Mouse (Mus musculus): ENCODE measurements around the gene Ltb4r1.

Ltb4r1 gene

GRCm38 (mm10) chr14:55787731-55788130, 22.0 kb downstream of the Ltb4r1 start:
- DNase-seq: no peak

GRCm38 (mm10) chr14:55788256-55789050, 22.7 kb downstream of the Ltb4r1 start, which contains the start of gene Ripk3:
Gene Ripk3, minus strand, starts transcription at chr14:55788865.
- DNase-seq: no peak

GRCm38 (mm10) chr14:55793461-55793860, 27.7 kb downstream of the Ltb4r1 start:
- no peak for DNase-seq

- DNase-seq: no peak
Observed at GRCm38 (mm10) chr14:55793946-55794345, 28.2 kb downstream of the Ltb4r1 start.

- no peak for DNase-seq
Observed at GRCm38 (mm10) chr14:55795380-55796163, 29.8 kb downstream of the Ltb4r1 start.

- peak; percentile 81 to 82 for DNase-seq
Observed at GRCm38 (mm10) chr14:55814885-55815284, 49.1 kb downstream of the Ltb4r1 start.

GRCm38 (mm10) chr14:55815310-55815751, 49.6 kb downstream of the Ltb4r1 start:
- peak; percentile 33 to 46 for DNase-seq

All from cerebellum, postnatal 36 days (tissue).